Mouse (Mus musculus): ENCODE data around the gene Tdrd7.

DNA sequence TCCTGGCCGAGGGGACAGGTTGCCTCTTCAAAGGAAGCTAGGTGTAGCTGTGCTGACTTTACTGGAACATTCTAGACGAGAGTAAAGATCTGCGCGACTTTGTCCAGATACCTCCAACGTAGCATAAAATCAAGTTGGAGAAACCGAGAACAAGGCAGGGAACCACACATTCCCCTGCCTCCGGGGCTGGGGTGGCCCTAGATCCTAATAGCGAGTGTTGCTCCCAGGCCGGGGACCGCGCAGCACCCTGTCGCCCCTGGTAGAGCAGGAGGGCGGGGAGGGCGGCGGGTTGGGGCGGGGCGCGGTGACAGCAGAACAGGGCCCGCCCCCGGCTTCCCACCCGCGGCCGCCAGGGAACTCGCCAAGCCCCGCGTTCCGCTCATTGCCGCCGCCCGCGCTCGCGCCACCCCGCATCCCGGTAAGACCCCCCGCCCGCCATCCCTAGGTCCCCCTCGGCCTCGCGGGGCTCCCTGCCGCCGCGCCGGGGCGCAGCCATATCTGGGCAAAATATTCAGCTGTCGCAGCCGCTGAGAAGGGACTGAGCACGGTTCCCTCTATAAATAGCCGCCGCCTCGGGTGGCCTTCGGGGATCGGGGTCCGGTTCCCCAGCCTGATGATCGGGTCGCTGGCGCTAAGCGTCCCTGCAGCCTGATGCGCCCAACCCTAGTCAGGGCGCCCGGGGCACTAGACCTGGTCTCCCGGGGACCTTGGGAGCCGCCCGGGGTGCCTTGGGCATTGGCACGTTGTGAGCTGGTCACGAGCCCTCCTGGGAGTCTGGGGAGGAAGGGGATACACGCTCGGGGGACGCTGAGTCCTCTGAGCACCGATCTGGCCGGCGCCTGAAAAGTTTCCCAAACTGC lies 74.0 kb downstream of the Tdrd7 start, which contains the start of gene Tmod1:
- TF ChIP-seq CTCF (IDR thresholded peaks at IDR 0.05; ENCODE audit: low read depth, low read length) (no peak), POLR2A (IDR thresholded peaks at IDR 0.05; ENCODE audit: extremely low read depth, insufficient read depth, low read length) (no peak)
